Mouse (Mus musculus) R1 (cell line): Measurements from ENCODE around the gene E030030I06Rik.
"Not testable (repeated sequence)": the region's sequence is repeated elsewhere in the genome, so short reads cannot be mapped to it uniquely, and the experiment has no call there.

ENCODE experiments used
- DNase-seq: peaks from one replicate; pipeline ENCODE4 v3.0.0-alpha.2; 2018; ENCODE audit warnings: low read depth, low spot score

Gene E030030I06Rik

DNA sequence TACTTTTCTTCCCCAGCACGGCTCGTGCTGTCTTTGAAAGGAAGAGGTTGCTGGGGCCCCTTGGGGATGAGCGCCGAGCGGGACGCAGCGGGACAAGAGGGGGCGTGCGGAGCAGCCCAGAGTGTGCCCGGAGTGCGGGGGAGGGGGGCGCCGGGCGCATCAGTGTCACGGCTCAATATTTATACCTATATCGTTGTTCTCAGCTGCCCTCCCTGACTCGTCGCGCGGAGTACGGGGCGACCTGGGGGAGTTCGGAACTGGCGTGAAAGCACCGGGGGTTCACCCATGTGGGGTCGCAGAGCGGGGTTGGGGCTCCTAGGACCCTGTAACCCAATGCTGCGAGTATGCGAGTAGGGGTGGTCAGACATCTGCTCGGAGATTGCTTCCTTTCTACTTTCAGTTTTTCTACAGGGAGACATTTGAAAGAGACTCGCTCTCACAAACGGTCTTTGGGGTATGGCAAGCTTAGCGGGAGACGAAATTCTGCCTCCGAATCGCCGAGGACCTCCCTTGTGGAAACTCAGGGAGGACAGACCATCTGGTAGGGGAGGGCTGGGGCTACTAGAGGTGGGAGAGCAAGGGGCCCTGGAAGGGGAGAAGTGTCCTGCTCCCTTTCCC is at the start of gene E030030I06Rik:
TSS of gene E030030I06Rik (minus strand) at position 198 of the 618 bp plus-strand sequence.
- peak; percentile 79 for DNase-seq

DNA sequence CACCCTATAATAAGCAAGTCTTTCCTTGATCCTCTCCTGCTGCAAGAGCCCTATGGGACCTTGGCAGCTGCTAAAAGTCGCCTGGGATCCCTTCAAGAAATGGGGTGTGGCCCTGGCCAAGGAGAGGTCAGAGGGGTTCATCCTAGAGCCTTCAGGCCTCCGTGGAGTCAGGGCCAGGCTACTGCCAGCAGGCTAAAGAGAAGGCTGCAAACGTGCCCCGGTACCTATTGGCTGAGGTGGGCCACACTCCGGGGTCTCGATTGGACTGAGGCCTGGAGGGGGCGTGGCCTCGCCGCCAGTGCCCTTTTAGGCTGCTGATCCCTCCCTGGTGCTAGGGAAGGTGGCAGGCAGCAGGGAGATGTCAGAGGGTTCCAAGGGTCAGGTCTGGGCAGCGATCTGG is 42.0 kb upstream of the E030030I06Rik start:
- peak; percentile 15 for DNase-seq

GRCm38 (mm10) chr10:22176515-22176914 is 27.4 kb upstream of the E030030I06Rik start:
- not testable (repeated sequence) for DNase-seq

GRCm38 (mm10) chr10:22174190-22174487 is 25.1 kb upstream of the E030030I06Rik start:
- not testable (repeated sequence) for DNase-seq

DNA sequence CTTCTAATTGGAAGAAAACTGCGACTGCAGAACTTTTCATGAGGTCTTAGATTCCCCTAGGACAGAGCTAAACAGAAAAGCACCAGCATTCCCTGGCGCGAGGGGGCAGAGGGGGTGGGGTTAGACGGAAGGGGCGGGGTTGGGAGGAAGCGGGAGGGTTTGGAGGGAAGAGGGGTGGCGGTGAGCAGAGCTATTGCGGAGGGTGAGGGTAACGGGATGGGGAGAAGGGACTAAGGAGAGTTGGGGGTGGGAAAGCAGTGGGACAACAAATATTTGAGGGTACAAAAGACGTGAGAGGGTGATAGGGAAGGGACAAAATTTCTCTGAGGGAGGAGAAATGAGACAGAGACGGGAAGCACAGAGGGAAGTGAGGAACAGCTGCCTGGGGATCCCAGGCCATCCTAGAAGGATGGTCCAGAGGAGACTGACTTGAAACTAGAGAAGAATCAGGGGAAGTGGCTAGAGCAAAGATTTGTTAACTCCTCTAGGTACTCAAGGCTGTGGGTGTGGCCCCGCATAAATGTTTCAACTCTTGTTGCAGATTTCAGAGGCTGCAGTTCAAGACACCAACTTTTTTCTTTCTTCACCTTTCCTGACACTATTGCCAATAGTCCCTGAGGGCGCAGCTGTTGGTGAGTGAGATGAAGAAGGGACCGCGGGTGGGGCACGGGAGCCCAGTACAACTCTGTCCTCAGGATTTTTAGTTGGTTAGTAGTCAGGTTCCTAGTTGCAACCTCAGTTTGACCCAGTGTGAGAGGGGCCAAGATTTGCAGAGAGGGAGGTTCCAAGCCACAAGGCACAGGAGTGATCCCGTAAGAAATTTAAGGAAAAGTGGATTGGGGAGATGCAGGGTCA is 24.5 kb upstream of the E030030I06Rik start:
- not testable (repeated sequence) for DNase-seq

GRCm38 (mm10) chr10:22172431-22173334 is 23.6 kb upstream of the E030030I06Rik start:
- not testable (repeated sequence) for DNase-seq

DNA sequence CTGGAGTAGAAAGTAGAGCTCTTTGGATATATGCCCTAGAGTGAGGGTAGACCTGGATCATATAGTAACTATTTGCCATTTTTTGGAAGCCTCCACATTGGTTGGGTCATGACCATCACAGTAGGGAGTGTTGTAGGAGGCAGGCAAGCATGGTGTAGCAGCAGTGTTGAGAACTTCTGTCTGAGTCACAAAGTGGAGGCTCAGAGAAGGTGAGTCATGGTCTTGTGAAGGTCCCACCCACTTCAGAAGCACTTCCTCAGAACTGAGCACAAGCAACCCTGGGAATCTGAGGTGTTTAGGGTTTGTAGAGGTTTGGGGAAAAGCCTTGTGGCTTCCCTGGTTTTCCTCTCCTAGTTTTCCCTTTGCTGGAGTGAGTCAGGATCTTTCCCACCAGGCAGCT is 20.0 kb upstream of the E030030I06Rik start:
- DNase-seq, result not testable (repeated sequence)

DNA sequence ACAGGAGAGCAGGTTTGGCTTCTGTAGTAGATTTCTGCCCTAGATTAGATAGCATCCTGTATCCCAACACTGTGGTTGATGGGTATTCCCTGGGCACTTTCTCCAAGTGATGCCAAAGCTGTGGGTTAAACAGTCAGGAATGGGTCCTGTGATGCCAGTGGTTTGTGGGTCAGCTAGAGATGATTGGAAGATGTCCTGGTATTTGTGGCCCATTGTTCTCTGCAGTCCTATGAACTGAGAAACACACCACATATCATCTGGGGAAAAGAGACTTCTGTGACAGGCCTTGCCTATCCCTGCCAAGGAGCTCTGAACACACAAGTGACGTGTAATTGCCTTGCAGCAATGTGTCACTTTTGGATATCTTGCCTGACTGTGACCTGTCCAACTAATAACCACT is 18.0 kb upstream of the E030030I06Rik start:
- not testable (repeated sequence) for DNase-seq

GRCm38 (mm10) chr10:22166025-22166424 is 17.0 kb upstream of the E030030I06Rik start:
- not testable (repeated sequence) for DNase-seq

GRCm38 (mm10) chr10:22165328-22166003 is 16.4 kb upstream of the E030030I06Rik start:
- not testable (repeated sequence) for DNase-seq

GRCm38 (mm10) chr10:22163705-22164583 is 14.9 kb upstream of the E030030I06Rik start:
- peak; percentile 68 for DNase-seq

GRCm38 (mm10) chr10:22163279-22163678 is 14.2 kb upstream of the E030030I06Rik start:
- DNase-seq, result peak; percentile 39

DNA sequence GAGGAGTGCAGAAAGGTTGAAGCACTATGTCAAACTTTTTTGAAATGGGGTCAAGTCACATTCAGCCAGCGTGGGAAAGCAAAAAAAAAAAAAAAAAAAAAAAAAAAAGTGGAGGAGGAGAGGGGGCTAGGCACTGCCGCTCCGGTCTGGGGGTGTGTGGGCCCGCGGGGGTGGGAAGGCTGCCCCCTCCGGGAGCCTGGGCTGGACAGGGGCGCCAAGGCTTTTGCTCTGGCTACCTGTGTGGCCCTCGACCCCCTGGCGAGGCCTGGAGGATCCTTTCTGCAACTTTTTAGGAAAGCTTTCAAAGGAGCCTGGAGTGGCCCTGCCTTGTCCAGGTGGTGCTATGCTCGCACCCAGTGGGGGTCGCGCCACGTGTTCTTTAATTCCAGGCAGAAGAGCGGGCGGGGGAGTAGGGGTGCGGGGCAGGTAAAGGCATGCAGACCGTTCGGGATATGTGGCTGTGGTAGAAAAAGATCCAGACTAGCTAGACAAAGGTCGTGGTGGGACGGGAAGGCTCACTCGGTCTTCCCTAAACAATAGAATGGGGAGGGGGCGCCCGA is 10.6 kb upstream of the E030030I06Rik start:
- peak; percentile 57 for DNase-seq

- peak; percentile 77 for DNase-seq
These were observed 10.1 kb upstream of the E030030I06Rik start for GRCm38 (mm10) chr10:22159131-22159561.

DNA sequence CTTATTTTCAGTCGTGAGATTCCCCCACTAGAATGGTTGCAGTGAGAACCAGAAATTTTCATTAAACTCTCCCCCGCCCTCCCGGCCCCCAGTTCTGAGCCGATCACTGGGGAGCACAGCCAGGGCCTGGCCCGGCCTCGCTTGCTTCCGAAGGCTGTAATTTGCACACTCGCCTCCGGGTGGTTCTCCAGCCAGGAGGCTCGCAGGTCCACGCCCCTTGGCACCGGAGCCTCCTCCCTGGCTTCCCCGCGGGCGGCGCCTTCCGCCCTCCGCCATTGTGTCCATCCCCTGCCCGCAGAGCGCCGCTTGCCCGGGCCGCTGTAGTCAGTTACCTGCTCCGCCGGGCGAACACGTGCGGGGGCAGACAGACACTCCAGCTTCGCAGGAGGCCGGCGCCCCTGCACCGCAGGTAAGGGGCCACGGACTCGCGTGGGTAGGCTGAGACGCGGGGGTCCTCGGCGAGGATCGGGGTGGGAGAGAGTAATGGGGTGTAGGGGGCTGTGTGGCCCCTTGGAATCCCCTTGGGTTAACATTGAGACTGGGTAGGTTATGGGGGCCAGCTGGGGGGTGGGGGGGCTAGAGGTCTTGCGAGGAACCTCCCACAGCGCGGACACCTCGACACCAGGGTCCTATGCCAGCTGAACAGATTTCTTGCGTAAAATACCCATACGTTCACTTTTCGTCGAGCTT is 9.4 kb upstream of the E030030I06Rik start, which contains the start of the genes Raet1e and H60b:
TSS of gene Raet1e (plus strand) at position 260 of the 690 bp plus-strand sequence.
TSS of gene H60b (plus strand) at position 277 of the 690 bp plus-strand sequence.
- peak; percentile 72 for DNase-seq

DNA sequence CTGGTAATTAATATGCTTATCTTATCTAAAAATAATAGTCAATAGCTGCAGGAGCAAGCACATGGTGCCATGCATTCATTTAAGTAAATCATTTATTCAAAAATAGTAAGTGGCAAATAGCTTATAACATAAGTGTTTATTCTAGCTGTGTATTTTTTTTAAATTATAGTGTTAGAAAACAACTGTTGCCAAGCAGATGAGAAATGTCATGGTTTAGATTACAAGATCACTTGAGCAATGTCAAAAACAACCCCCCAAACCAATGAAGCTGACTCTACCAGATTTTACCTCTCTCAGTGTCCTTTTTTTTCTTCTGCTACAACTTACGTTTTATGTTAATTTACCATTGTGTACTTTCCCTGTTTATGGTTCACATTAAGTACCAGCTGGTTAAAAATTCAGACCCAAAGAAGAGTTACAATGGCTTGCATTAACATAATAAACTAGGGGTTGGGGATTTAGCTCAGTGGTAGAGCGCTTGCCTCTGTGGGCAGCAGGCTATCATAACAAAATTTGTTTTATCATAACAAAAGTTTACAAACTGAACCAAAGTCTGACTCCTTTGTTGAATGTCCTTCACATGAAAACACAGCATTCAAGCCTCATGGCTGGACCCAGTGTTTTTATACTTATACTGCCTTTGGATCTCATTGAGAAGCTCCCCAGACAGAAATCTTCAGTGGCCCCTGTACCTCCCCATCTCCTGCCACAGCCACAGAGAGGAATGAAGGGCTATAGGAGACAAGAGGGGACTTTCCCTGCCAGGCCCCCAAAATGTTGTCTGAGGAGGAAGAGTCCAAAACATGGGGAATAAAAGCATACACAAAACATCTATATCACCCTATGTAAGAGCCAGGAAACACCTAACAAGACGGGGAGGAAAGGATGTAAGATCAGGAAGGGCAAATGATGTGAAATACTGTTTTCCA is 6.1 kb upstream of the E030030I06Rik start:
- peak; percentile 56 for DNase-seq

DNA sequence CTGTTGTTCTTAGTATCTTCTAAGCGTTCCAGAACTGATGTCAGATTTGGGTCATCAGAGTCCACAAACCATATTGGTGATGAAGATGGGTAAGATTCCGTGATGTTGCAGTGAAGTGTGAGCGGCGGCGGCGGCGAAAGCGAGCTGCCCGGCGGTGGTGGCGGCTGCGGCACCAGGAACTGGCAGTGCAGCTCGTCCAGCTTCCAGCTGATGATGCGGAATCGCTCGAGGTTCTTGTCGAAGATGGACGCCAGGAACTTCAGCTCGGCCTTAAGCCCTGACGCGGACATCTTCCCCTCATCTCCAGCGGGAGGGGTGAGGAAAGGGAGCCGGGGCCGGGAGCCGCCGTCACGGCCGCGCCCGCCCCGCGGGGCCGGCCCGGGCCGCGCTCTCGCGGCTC is 5.1 kb upstream of the E030030I06Rik start:
- DNase-seq, result not testable (repeated sequence)

DNA sequence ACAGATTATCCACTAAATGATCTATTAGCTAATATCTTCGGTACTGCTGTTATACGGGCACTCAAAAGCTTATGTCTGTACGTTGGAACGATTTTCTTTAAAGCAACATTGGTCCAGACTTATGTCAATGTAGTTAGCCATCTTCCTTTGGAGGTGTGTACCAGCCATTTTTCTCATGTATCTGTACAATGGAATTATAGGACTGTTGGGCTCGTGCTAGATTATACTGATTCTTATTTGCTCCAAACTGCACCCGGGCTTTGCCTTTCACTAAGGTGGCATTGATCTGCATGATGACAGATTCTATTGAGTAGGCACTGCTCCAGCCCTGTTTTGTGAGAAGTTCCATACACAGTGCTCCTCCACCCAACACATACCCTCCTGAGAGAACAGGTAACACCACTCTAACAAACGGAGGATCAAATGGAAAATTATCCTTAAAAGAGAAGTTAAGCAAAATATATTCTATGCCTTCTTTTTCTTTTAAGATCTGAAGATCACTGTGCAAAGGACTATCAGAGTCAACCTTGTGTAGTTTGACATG is 4.1 kb upstream of the E030030I06Rik start:
- DNase-seq, result not testable (repeated sequence)
